In the genomic region with DNA sequence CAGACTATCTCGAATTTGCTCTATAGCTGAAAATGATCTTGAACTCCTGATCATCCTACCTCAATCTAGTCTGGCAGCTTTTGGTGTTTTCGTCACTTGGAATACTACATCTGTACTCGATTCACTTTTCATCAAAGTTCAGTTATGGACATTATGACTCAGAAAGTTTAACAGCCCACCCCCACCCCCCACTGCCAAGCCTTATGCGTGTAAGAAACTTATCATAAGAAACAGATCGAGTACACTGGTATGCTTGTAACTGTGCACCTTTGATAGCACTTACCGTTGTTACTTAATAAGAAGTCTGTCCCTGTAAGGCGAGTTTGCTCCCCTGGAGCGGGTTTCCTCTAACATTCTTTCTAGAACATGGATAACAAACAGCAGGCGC, we compare ENCODE assay signal across 8 mouse cellular contexts. TPM values are rescaled to one million over a fixed set of nuclear protein-coding genes. Genes with fewer than 3 reads are reported as not detected.
DNase-seq lines count a peak whose midpoint lies in the region; ATAC-seq and TF ChIP-seq lines count a peak whose summit lies in the region.

No protein-coding gene starts in this region.

- no peak for TF ChIP-seq EP300 in CH12.LX (IDR thresholded peaks at IDR 0.05; ENCODE audit: low read length)
- TF ChIP-seq EP300 in liver, embryonic 14.5 days (IDR thresholded peaks at IDR 0.05; ENCODE audit: low read depth) = peak; percentile 61; the same call in 1 of the 2 replicates

- peak overlapping the region; percentile 96 for H3K27ac ChIP-seq in gastrocnemius, adult 2 months
- H3K27ac ChIP-seq in CH12.LX (ENCODE audit: insufficient read depth, low read depth) = peak overlapping the region; percentile 78
- peak overlapping the region; percentile 75 for H3K27ac ChIP-seq in forebrain, embryonic 13.5 days
- H3K27ac ChIP-seq in liver, embryonic 14.5 days = peak overlapping the region; percentile 70

- no peak for TF ChIP-seq POLR2A in CH12.LX (IDR thresholded peaks at IDR 0.05; ENCODE audit: low read depth, low read length)

- peak overlapping the region; percentile 74 for H3K4me3 ChIP-seq in gastrocnemius, adult 2 months
- peak overlapping the region; percentile 63 to 83 (median 81) for H3K4me3 ChIP-seq in CH12.LX (replicated peaks in 1 of 3; ENCODE audit: low read depth in 2 of 3, low read length in 2 of 3, poor library complexity in 1 of 3)
- H3K4me3 ChIP-seq in forebrain, embryonic 13.5 days = peak overlapping the region; percentile 98
- peak overlapping the region; percentile 84 to 92 for H3K4me3 ChIP-seq in liver, embryonic 14.5 days (ENCODE audit: insufficient read depth in 1 of 2, low read depth in 2 of 2, low read length in 2 of 2)

- peak overlapping the region; percentile 98 for H3K9ac ChIP-seq in CH12.LX (ENCODE audit: insufficient read depth, low read depth)
- H3K9ac ChIP-seq in forebrain, embryonic 13.5 days = peak overlapping the region; percentile 93
- peak overlapping the region; percentile 59 for H3K9ac ChIP-seq in liver, embryonic 14.5 days (replicated peaks)

- no peaks in the 10 kb centered on the region for H3K27me3 ChIP-seq in CH12.LX (replicated peaks)
- H3K27me3 ChIP-seq in forebrain, embryonic 13.5 days = 0 out of 2 replicates have a peak, but pooled peaks cover 2% of the 10 kb centered on the region
- H3K27me3 ChIP-seq in liver, embryonic 14.5 days (ENCODE audit: control insufficient read depth, insufficient read depth, low read length) = no peaks in the 10 kb centered on the region

- H3K36me3 ChIP-seq in CH12.LX (replicated peaks in 1 of 2; ENCODE audit: control insufficient read depth in 1 of 2, insufficient read depth in 1 of 2, low read length in 1 of 2) = peaks cover 6 to 20% of the 10 kb centered on the region in 2 experiments
- peaks cover 11% of the 10 kb centered on the region for H3K36me3 ChIP-seq in forebrain, embryonic 13.5 days (ENCODE audit: poor library complexity, severe bottlenecking)
- peaks cover 7% of the 10 kb centered on the region for H3K36me3 ChIP-seq in liver, embryonic 14.5 days (replicated peaks; ENCODE audit: control insufficient read depth, insufficient read depth, low read depth)

- peak overlapping the region; percentile 89 for H3K4me2 ChIP-seq in CH12.LX (ENCODE audit: insufficient read depth, low read depth, poor library complexity, severe bottlenecking)
- peak overlapping the region; percentile 98 for H3K4me2 ChIP-seq in forebrain, embryonic 13.5 days
- H3K4me2 ChIP-seq in liver, embryonic 14.5 days (ENCODE audit: low read depth) = peak overlapping the region; percentile 88

- in situ Hi-C loops in CH12.LX (cut with MboI; ENCODE audit: low pct_ligation_motif_present, low pct_unique_long_range_greater_than_20kb, low sequenced_read_pairs) = no loop called here

- dilution Hi-C loops in CH12.LX (cut with MboI; ENCODE audit: extremely low pct_ligation_motif_present, extremely low pct_unique_long_range_greater_than_20kb, low sequenced_read_pairs) = no loop called here

- no peak for TF ChIP-seq CTCF in gastrocnemius, adult 2 months (IDR thresholded peaks at IDR 0.05)
- no peak for TF ChIP-seq CTCF in CH12.LX (conservative IDR thresholded peaks at IDR 0.05 in 1 of 2, IDR thresholded peaks at IDR 0.05 in 1 of 2; ENCODE audit: low read depth in 2 of 2, low read length in 2 of 2)
- TF ChIP-seq CTCF in liver, embryonic 14.5 days (IDR thresholded peaks at IDR 0.05; ENCODE audit: low read depth) = no peak

- WGBS in forebrain, embryonic 13.5 days = 35% methylated on average over 9 of the region's 9 CpGs
- WGBS in liver, embryonic 14.5 days (ENCODE audit: insufficient replicate concordance) = 10% methylated on average over 9 of the region's 9 CpGs

- DNase-seq in gastrocnemius, adult 2 months = no peak
- no peak for DNase-seq in gastrocnemius, adult 18-20 months (ENCODE audit: low spot score)
- DNase-seq in CH12.LX (ENCODE audit: extremely low read depth) = no peak
- peak in 2 of 3 experiments; percentile 39 to 49 for DNase-seq in liver, embryonic 14.5 days (ENCODE audit: low read depth in 3 of 3, low spot score in 3 of 3)
- DNase-seq in adrenal gland, adult 2 months = no peak
- no peak for DNase-seq in thymus, postnatal 36 days
- no peak for DNase-seq in thymus, postnatal 10 days (ENCODE audit: low spot score in 2 of 2)

- intact Hi-C loops in gastrocnemius, adult 2 months (cut with DNase I) = no loop called here

- no peak for TF ChIP-seq RAD21 in CH12.LX (IDR thresholded peaks at IDR 0.05; ENCODE audit: low read depth, low read length)

- H3K4me1 ChIP-seq in CH12.LX (ENCODE audit: control insufficient read depth in 1 of 2, insufficient read depth in 2 of 2) = peaks cover 13 to 52% of the 10 kb centered on the region in 2 experiments
- peaks cover 29% of the 10 kb centered on the region for H3K4me1 ChIP-seq in forebrain, embryonic 13.5 days
- H3K4me1 ChIP-seq in liver, embryonic 14.5 days (replicated peaks; ENCODE audit: control insufficient read depth in 2 of 2, insufficient read depth in 2 of 2, low read length in 1 of 2) = peaks cover 21 to 29% of the 10 kb centered on the region in 2 experiments

- ATAC-seq in forebrain, embryonic 13.5 days = no peak
- ATAC-seq in liver, embryonic 14.5 days (ENCODE audit: insufficient read depth) = peak; percentile 25; the same call in 1 of the 2 replicates

- H3K9me3 ChIP-seq in CH12.LX (replicated peaks; ENCODE audit: low read length) = no peaks in the 10 kb centered on the region
- H3K9me3 ChIP-seq in forebrain, embryonic 13.5 days (replicated peaks) = no peaks in the 10 kb centered on the region
- no peaks in the 10 kb centered on the region for H3K9me3 ChIP-seq in liver, embryonic 14.5 days (ENCODE audit: control insufficient read depth, low read length)

- peaks cover 27% of the 10 kb centered on the region for H3K79me2 ChIP-seq in CH12.LX (replicated peaks; ENCODE audit: control insufficient read depth, extremely low read depth, insufficient read depth, poor library complexity, severe bottlenecking)

TF ChIP-seq in CH12.LX, 34 proteins besides CTCF, POLR2A, EP300 and RAD21 (continues in another document):
- no peak for TF ChIP-seq SIN3A (IDR thresholded peaks at IDR 0.05; ENCODE audit: low read length)

RNA-seq across cellular contexts. Expression of a gene that starts 3.6 kb away (rescaled TPM):
- 10 to 100 TPM; 12.1 to 13.6 TPM for total RNA-seq in gastrocnemius, adult 2 months (2021)
- total RNA-seq in gastrocnemius, adult 18-20 months (2021) = 10 to 100 TPM; 13.9 to 14.4 TPM
- total RNA-seq in CH12.LX (2012; rRNA removed) (19.8 and 20.0 TPM in 2 replicates), CH12.LX (2014; rRNA removed) (5.7 and 6.1 TPM in 2 replicates)
- 40.2 and 43.2 TPM in 2 replicates for polyA plus RNA-seq in CH12.LX (2012; ENCODE audit: insufficient read length, low read depth)
- polyA plus RNA-seq in forebrain, embryonic 13.5 days (2015; fragmentation: Nextera tagmentation; extraction: Ambion mirVana) = 19.4 and 20.1 TPM in 2 replicates
- polyA plus RNA-seq in liver, embryonic 14.5 days (2012; rRNA removed) = 9.7 and 10.4 TPM in 2 replicates
- polyA plus RNA-seq in liver, embryonic 14.5 days (2014; fragmentation: Nextera tagmentation; extraction: Ambion mirVana) = 5.1 and 5.2 TPM in 2 replicates
- 10 to 100 TPM; 27.3 to 35.5 TPM for total RNA-seq in adrenal gland, adult 2 months (2021)
- 58.0 and 60.3 TPM in 2 replicates for polyA plus RNA-seq in adrenal gland, adult 2 months (2012; rRNA removed)

RNA-seq across cellular contexts. Expression of a gene that starts 36.0 kb away (rescaled TPM):
- 1 to 10 TPM; 2.6 to 3.7 TPM for total RNA-seq in gastrocnemius, adult 2 months (2021)
- total RNA-seq in gastrocnemius, adult 18-20 months (2021) = 1 to 10 TPM; 2.5 to 2.9 TPM
- total RNA-seq in CH12.LX (2012; rRNA removed) (20.0 and 20.3 TPM in 2 replicates), CH12.LX (2014; rRNA removed) (2.4 and 3.6 TPM in 2 replicates)
- polyA plus RNA-seq in CH12.LX (2012; ENCODE audit: insufficient read length, low read depth) = 3.2 TPM in 2 replicates
- polyA plus RNA-seq in forebrain, embryonic 13.5 days (2015; fragmentation: Nextera tagmentation; extraction: Ambion mirVana) = 158 and 173 TPM in 2 replicates
- polyA plus RNA-seq in liver, embryonic 14.5 days (2012; rRNA removed) = 27.0 and 36.6 TPM in 2 replicates
- 45.2 and 48.2 TPM in 2 replicates for polyA plus RNA-seq in liver, embryonic 14.5 days (2014; fragmentation: Nextera tagmentation; extraction: Ambion mirVana)
- total RNA-seq in adrenal gland, adult 2 months (2021) = 1 to 10 TPM; 2.9 to 5.2 TPM
- 2.4 and 2.5 TPM in 2 replicates for polyA plus RNA-seq in adrenal gland, adult 2 months (2012; rRNA removed)

RNA-seq across cellular contexts. Expression of a gene that starts 43.0 kb away (rescaled TPM):
- total RNA-seq in gastrocnemius, adult 2 months (2021) = 10 to 100 TPM; 35.4 to 43.6 TPM
- 10 to 100 TPM; 37.6 to 46.7 TPM for total RNA-seq in gastrocnemius, adult 18-20 months (2021)
- 72.3 and 73.2 TPM in 2 replicates for total RNA-seq in CH12.LX (2012; rRNA removed)
- total RNA-seq in CH12.LX (2014; rRNA removed) = 74.0 and 80.4 TPM in 2 replicates
- polyA plus RNA-seq in CH12.LX (2012; ENCODE audit: insufficient read length, low read depth) = 91.9 and 121 TPM in 2 replicates
- 77.0 and 85.1 TPM in 2 replicates for polyA plus RNA-seq in forebrain, embryonic 13.5 days (2015; fragmentation: Nextera tagmentation; extraction: Ambion mirVana)
- 13.9 and 20.8 TPM in 2 replicates for polyA plus RNA-seq in liver, embryonic 14.5 days (2012; rRNA removed)
- 36.5 and 37.4 TPM in 2 replicates for polyA plus RNA-seq in liver, embryonic 14.5 days (2014; fragmentation: Nextera tagmentation; extraction: Ambion mirVana)
- 10 to 100 TPM; 87.1 to 92.8 TPM for total RNA-seq in adrenal gland, adult 2 months (2021)
- polyA plus RNA-seq in adrenal gland, adult 2 months (2012; rRNA removed) = 21.3 and 30.2 TPM in 2 replicates

RNA-seq across cellular contexts. Expression of a gene that starts 43.4 kb away (rescaled TPM):
- 100 to 1,000 TPM in 1 of 2 experiments, 10 to 100 TPM in 1; 86.4 to 110 TPM for total RNA-seq in gastrocnemius, adult 2 months (2021)
- total RNA-seq in gastrocnemius, adult 18-20 months (2021) = 100 to 1,000 TPM in 1 of 2 experiments, 10 to 100 TPM in 1; 91.1 to 101 TPM
- 80.4 and 81.8 TPM in 2 replicates for total RNA-seq in CH12.LX (2012; rRNA removed)
- total RNA-seq in CH12.LX (2014; rRNA removed) = 85.1 and 85.3 TPM in 2 replicates
- 51.5 and 56.6 TPM in 2 replicates for polyA plus RNA-seq in CH12.LX (2012; ENCODE audit: insufficient read length, low read depth)
- polyA plus RNA-seq in forebrain, embryonic 13.5 days (2015; fragmentation: Nextera tagmentation; extraction: Ambion mirVana) = 48.0 and 53.2 TPM in 2 replicates
- polyA plus RNA-seq in liver, embryonic 14.5 days (2012; rRNA removed) = 13.6 and 18.8 TPM in 2 replicates
- 34.1 and 37.3 TPM in 2 replicates for polyA plus RNA-seq in liver, embryonic 14.5 days (2014; fragmentation: Nextera tagmentation; extraction: Ambion mirVana)
- 100 to 1,000 TPM; 122 to 148 TPM for total RNA-seq in adrenal gland, adult 2 months (2021)
- 33.2 and 37.5 TPM in 2 replicates for polyA plus RNA-seq in adrenal gland, adult 2 months (2012; rRNA removed)

RNA-seq across cellular contexts. Expression of a gene that starts 43.4 kb away (rescaled TPM):
- 1 to 10 TPM; 4.8 to 6.0 TPM for total RNA-seq in gastrocnemius, adult 2 months (2021)
- 1 to 10 TPM; 4.1 to 5.0 TPM for total RNA-seq in gastrocnemius, adult 18-20 months (2021)
- total RNA-seq in CH12.LX (2012; rRNA removed) (1.4 and 2.0 TPM in 2 replicates), CH12.LX (2014; rRNA removed) (2.2 TPM in 2 replicates)
- polyA plus RNA-seq in CH12.LX (2012; ENCODE audit: insufficient read length, low read depth) = 4.1 and 5.0 TPM in 2 replicates
- 2.3 and 2.7 TPM in 2 replicates for polyA plus RNA-seq in forebrain, embryonic 13.5 days (2015; fragmentation: Nextera tagmentation; extraction: Ambion mirVana)
- 2.5 and 2.9 TPM in 2 replicates for polyA plus RNA-seq in liver, embryonic 14.5 days (2012; rRNA removed)
- polyA plus RNA-seq in liver, embryonic 14.5 days (2014; fragmentation: Nextera tagmentation; extraction: Ambion mirVana) = 1.2 TPM in 2 replicates
- 10 to 100 TPM in 1 of 2 experiments, 1 to 10 TPM in 1; 8.4 to 15.4 TPM for total RNA-seq in adrenal gland, adult 2 months (2021)
- 28.1 and 30.9 TPM in 2 replicates for polyA plus RNA-seq in adrenal gland, adult 2 months (2012; rRNA removed)

Comparison
In these comparisons a context has a peak if more than half of its experiments do, and no peak if none do; other contexts are left out.
1. DNase-seq: peak in liver, embryonic 14.5 days (2 of 3); none in gastrocnemius, adult 2 months (single experiment), gastrocnemius, adult 18-20 months (single experiment), CH12.LX (single experiment), adrenal gland, adult 2 months (single experiment), thymus, postnatal 36 days (0 of 2) and thymus, postnatal 10 days (0 of 2).
2. Peak in every context shown above with its lines, with median percentiles within 50 percentile points of each other: H3K27ac ChIP-seq, H3K4me3 ChIP-seq, H3K4me2 ChIP-seq and H3K9ac ChIP-seq.